Mouse (Mus musculus): ENCODE data around the gene Gm11938. TPM values are rescaled to one million over a fixed set of nuclear protein-coding genes. Genes with fewer than 3 reads are reported as not detected.

Gene Gm11938
- total and polyA plus RNA-seq, 2 experiments from 2014 or later, result not detected

DNA sequence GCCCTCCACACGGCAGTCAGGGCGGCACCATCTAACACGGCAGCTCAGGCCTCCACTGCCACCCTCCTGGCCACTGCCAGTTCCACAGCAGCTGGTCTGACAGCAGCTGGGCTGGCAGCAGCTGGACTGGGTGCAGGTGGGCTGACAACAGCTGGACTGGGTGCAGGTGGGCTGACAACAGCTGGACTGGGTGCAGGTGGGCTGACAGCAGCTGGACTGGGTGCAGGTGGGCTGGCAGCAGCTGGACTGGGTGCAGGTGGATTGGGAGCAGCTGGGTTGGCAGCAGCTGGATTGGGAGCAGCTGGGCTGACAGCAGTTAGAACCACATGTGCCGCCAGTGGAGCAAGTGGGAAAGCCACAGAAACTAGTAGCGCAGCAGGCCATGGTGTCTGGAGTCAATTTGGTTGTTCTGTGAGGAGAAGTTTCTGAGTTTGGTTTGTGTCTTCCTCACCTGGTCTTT lies 19.8 kb downstream of the Gm11938 start, which contains the start of gene Krtap1-4:
Gene Krtap1-4 (minus strand): TSS at position 410 of the 460 bp plus-strand sequence.
- H3K4me3 ChIP-seq (ENCODE audit: low read depth, low read length), result no peak within 1 kb of the TSS
- no peaks in the 10 kb centered on the region for H3K9me3 ChIP-seq (ENCODE audit: low read length)
- H3K27me3 ChIP-seq (ENCODE audit: insufficient read depth, low read length), result no peaks in the 10 kb centered on the region
- H3K4me1 ChIP-seq (ENCODE audit: insufficient read depth, low read length), result no peaks in the 10 kb centered on the region
- no peak within 1 kb of the TSS for H3K9ac ChIP-seq (replicated peaks; ENCODE audit: low read length, poor library complexity, severe bottlenecking)
- WGBS, result 84% methylated on average over 5 of the region's 5 CpGs
- H3K27ac ChIP-seq (ENCODE audit: low read depth, low read length), result no peak within 1 kb of the TSS
- no peak for TF ChIP-seq CTCF (IDR thresholded peaks at IDR 0.05)
- no peak within 1 kb of the TSS for H3K4me2 ChIP-seq (ENCODE audit: low read depth, low read length, poor library complexity, severe bottlenecking)
- H3K36me3 ChIP-seq (ENCODE audit: insufficient read depth, low read length), result no peaks in the 10 kb centered on the region
- DNase-seq (ENCODE audit: low spot score), result no peak
- ATAC-seq (ENCODE audit: low FRiP score), result no peak

- 84% methylated on average over 6 of the region's 6 CpGs for WGBS
- DNase-seq (ENCODE audit: low spot score) (no peak), ATAC-seq (ENCODE audit: low FRiP score) (no peak)
- H3K27me3 ChIP-seq (ENCODE audit: insufficient read depth, low read length), result no peaks in the 10 kb centered on the region
- H3K36me3 ChIP-seq (ENCODE audit: insufficient read depth, low read length), result no peaks in the 10 kb centered on the region
- H3K9me3 ChIP-seq (ENCODE audit: low read length), result no peaks in the 10 kb centered on the region
- H3K9ac ChIP-seq (replicated peaks; ENCODE audit: low read length, poor library complexity, severe bottlenecking), result no peak overlapping the region
- H3K27ac ChIP-seq (ENCODE audit: low read depth, low read length), result no peak overlapping the region
- H3K4me3 ChIP-seq (ENCODE audit: low read depth, low read length), result no peak overlapping the region
- H3K4me2 ChIP-seq (ENCODE audit: low read depth, low read length, poor library complexity, severe bottlenecking), result no peak overlapping the region
- TF ChIP-seq CTCF (IDR thresholded peaks at IDR 0.05), result no peak
- no peaks in the 10 kb centered on the region for H3K4me1 ChIP-seq (ENCODE audit: insufficient read depth, low read length)
Measured at GRCm38 (mm10) chr11:99581564-99581963, 21.5 kb downstream of the Gm11938 start.

DNA sequence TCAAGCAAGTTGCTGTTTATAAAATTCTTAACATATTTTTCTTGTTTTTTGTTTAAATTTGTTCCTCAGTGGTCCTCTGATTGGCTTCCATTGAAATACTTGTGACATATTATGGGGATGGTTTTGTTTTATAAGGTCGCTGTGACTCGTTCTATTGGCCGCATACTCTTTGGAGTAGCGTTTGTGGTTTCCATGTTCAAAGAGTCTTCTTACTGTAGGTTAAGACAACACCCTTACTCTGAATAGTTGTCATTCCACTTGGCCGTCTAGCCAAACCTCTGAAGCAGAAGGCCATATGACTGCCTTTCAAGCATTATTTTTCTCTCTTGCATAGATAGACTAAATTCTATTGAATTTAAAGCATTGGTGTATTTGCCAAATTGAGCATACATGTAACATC lies 22.1 kb downstream of the Gm11938 start:
- H3K4me2 ChIP-seq (ENCODE audit: low read depth, low read length, poor library complexity, severe bottlenecking), result no peak overlapping the region
- no peak overlapping the region for H3K4me3 ChIP-seq (ENCODE audit: low read depth, low read length)
- H3K9me3 ChIP-seq (ENCODE audit: low read length), result no peaks in the 10 kb centered on the region
- WGBS, result 95% methylated on average over 5 of the region's 5 CpGs
- no peaks in the 10 kb centered on the region for H3K36me3 ChIP-seq (ENCODE audit: insufficient read depth, low read length)
- H3K4me1 ChIP-seq (ENCODE audit: insufficient read depth, low read length), result no peaks in the 10 kb centered on the region
- no peak for DNase-seq (ENCODE audit: low spot score)
- H3K27ac ChIP-seq (ENCODE audit: low read depth, low read length), result no peak overlapping the region
- no peaks in the 10 kb centered on the region for H3K27me3 ChIP-seq (ENCODE audit: insufficient read depth, low read length)
- ATAC-seq (ENCODE audit: low FRiP score), result no peak
- no peak for TF ChIP-seq CTCF (IDR thresholded peaks at IDR 0.05)
- no peak overlapping the region for H3K9ac ChIP-seq (replicated peaks; ENCODE audit: low read length, poor library complexity, severe bottlenecking)

GRCm38 (mm10) chr11:99580636-99581035 lies 22.5 kb downstream of the Gm11938 start, which contains the start of gene Krtap1-5:
Gene Krtap1-5, minus strand, starts transcription at chr11:99581016.
- 82% methylated on average over 6 of the region's 6 CpGs for WGBS
- Histone ChIP-seq H3K36me3 (ENCODE audit: insufficient read depth, low read length) (no peaks in the 10 kb centered on the region), H3K9ac (replicated peaks; ENCODE audit: low read length, poor library complexity, severe bottlenecking) (no peak within 1 kb of the TSS), H3K4me3 (ENCODE audit: low read depth, low read length) (no peak within 1 kb of the TSS), H3K27me3 (ENCODE audit: insufficient read depth, low read length) (no peaks in the 10 kb centered on the region), H3K9me3 (ENCODE audit: low read length) (no peaks in the 10 kb centered on the region), H3K4me2 (ENCODE audit: low read depth, low read length, poor library complexity, severe bottlenecking) (no peak within 1 kb of the TSS), H3K4me1 (ENCODE audit: insufficient read depth, low read length) (no peaks in the 10 kb centered on the region), H3K27ac (ENCODE audit: low read depth, low read length) (no peak within 1 kb of the TSS)
- DNase-seq (ENCODE audit: low spot score), result no peak
- ATAC-seq (ENCODE audit: low FRiP score), result no peak
- TF ChIP-seq CTCF (IDR thresholded peaks at IDR 0.05), result no peak

DNA sequence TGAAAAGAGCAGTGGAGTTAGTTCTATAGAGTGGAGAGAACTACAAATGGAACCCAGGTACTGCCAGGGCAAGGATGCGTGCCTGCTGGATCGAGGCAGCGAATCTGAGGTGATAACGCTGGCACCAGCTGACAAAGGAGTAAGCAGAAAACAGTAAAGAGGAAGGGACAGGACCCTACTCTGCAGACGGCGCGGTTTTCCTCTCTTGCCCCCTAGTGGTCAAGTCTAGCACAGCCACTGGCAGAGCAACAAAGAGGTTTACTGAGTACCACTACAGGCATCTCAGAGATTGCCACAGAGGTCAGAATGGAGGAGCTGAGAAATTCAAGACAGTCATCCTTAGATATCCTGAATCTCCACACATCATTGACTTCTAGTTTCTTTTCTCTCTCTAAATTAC lies 29.0 kb downstream of the Gm11938 start:
- peak; percentile 86 for TF ChIP-seq CTCF (IDR thresholded peaks at IDR 0.05)
- no peaks in the 10 kb centered on the region for H3K4me1 ChIP-seq (ENCODE audit: insufficient read depth, low read length)
- no peaks in the 10 kb centered on the region for H3K9me3 ChIP-seq (ENCODE audit: low read length)
- H3K27ac ChIP-seq (ENCODE audit: low read depth, low read length), result no peak overlapping the region
- 5% methylated on average over 7 of the region's 7 CpGs for WGBS
- no peaks in the 10 kb centered on the region for H3K36me3 ChIP-seq (ENCODE audit: insufficient read depth, low read length)
- H3K9ac ChIP-seq (replicated peaks; ENCODE audit: low read length, poor library complexity, severe bottlenecking), result no peak overlapping the region
- ATAC-seq (ENCODE audit: low FRiP score) (no peak), DNase-seq (ENCODE audit: low spot score) (peak; percentile 78)
- no peaks in the 10 kb centered on the region for H3K27me3 ChIP-seq (ENCODE audit: insufficient read depth, low read length)
- peak overlapping the region; percentile 25; the same call in 1 of the 2 replicates for H3K4me2 ChIP-seq (ENCODE audit: low read depth, low read length, poor library complexity, severe bottlenecking)
- no peak overlapping the region for H3K4me3 ChIP-seq (ENCODE audit: low read depth, low read length)

- Histone ChIP-seq H3K4me3 (ENCODE audit: low read depth, low read length) (no peak overlapping the region), H3K27ac (ENCODE audit: low read depth, low read length) (no peak overlapping the region), H3K36me3 (ENCODE audit: insufficient read depth, low read length) (no peaks in the 10 kb centered on the region), H3K27me3 (ENCODE audit: insufficient read depth, low read length) (no peaks in the 10 kb centered on the region), H3K4me2 (ENCODE audit: low read depth, low read length, poor library complexity, severe bottlenecking) (no peak overlapping the region), H3K4me1 (ENCODE audit: insufficient read depth, low read length) (no peaks in the 10 kb centered on the region), H3K9me3 (ENCODE audit: low read length) (no peaks in the 10 kb centered on the region), H3K9ac (replicated peaks; ENCODE audit: low read length, poor library complexity, severe bottlenecking) (no peak overlapping the region)
- no peak for DNase-seq (ENCODE audit: low spot score)
- TF ChIP-seq CTCF (IDR thresholded peaks at IDR 0.05), result no peak
- no peak for ATAC-seq (ENCODE audit: low FRiP score)
- 15% methylated on average over 4 of the region's 4 CpGs for WGBS
Measured at GRCm38 (mm10) chr11:99573164-99573563, 29.9 kb downstream of the Gm11938 start.
